Mouse (Mus musculus) right cerebral cortex, postnatal 14 days (tissue): ENCODE measurements around the gene AC153137.1.
"Not testable (repeated sequence)": the region's sequence is repeated elsewhere in the genome, so short reads cannot be mapped to it uniquely, and the experiment has no call there.

Experiments
- DNase-seq: peaks from one replicate; pipeline ENCODE4 v3.0.0; 2022

The AC153137.1 gene

DNA sequence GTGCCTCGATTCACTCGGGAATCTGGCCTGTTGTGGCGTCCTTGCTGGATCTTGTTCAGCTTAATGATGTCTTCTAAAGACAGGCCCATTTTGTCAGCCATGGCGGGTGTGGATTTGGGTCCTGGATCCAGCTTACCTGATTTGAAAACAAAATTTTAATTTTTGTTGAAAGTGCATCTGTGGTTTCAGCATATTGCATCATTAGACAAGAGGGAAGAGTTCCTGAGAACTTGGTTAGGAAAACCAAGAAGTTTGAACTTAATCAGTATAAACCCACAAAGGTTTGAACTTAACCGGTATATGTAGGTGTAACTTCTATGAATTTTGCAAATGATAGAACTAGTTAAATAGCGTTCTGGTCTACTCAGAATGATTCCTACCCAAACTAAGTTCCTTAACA lies at the start of gene AC153137.1:
AC153137.1 (minus strand) TSS at position 101 of the 400 bp plus-strand sequence.
- DNase-seq: not testable (repeated sequence)

- DNase-seq: no peak
Measured at GRCm38 (mm10) chr1:31023173-31023572, 45.4 kb upstream of the AC153137.1 start.

- no peak for DNase-seq
Measured at GRCm38 (mm10) chr1:31019283-31019682, 41.5 kb upstream of the AC153137.1 start.

DNA sequence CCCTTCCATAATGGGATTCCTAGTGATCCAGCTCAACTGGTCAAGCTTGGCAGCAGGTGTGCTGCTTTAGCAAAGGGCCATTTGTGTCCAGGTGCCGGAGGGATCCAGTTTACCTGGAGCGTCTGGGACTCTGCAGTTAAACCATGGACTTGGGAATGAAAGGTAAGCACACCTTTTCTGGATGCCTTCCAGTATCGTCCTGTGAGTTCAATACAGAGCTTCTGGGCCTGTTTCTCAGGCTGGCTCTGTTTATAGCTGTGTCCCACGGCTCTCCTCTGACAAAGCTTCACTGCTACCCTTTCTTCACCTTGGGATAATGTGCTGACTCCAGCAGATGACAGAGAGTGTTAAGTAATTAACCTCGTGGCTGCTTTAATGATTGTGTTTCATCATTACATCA lies 39.6 kb upstream of the AC153137.1 start:
- DNase-seq: no peak

GRCm38 (mm10) chr1:31016068-31016467 lies 38.3 kb upstream of the AC153137.1 start:
- DNase-seq: no peak

DNA sequence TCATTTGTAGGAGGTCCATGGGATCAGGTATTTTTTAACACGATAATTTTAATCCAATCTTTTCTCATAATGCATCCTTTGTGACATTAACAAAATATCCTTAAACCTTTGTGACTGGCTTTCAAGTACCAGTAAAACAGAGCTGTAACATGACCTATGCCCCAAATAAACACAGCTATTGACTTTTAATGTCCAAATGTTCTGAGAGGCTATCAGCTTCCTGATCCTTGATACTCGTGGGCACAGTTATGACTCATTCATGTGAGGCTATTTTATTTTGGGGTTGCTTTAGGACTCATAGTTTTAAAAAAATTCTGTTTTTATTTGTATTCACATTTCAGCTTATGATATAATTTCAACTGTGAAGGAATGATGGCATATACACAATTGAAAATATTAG lies 37.5 kb upstream of the AC153137.1 start:
- no peak for DNase-seq

DNA sequence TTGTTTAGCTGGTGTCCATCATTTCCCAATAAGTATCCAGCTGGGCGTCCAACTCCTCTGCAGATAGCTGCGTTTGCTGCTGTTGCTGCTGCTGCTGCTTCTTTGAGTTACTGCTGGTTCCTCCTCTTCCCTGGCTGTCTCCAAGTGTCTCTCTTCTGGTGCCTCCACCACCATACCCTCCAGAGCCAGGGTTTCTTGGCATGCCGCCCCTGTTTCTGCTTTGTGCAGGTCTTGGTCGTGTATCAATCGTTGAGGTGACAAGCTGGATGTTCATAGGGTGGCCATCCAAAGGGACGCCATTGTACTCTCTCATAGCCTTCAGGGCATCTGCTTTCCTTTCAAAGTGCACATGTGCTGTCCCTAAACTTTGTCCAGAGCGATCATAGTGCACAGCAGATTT lies 529 bp downstream of the AC153137.1 start:
- peak; percentile 7 for DNase-seq

- DNase-seq: no peak
Measured at GRCm38 (mm10) chr1:30951795-30952194, 26.0 kb downstream of the AC153137.1 start.

- DNase-seq: no peak
Measured at GRCm38 (mm10) chr1:30950456-30950835, 27.3 kb downstream of the AC153137.1 start.

DNA sequence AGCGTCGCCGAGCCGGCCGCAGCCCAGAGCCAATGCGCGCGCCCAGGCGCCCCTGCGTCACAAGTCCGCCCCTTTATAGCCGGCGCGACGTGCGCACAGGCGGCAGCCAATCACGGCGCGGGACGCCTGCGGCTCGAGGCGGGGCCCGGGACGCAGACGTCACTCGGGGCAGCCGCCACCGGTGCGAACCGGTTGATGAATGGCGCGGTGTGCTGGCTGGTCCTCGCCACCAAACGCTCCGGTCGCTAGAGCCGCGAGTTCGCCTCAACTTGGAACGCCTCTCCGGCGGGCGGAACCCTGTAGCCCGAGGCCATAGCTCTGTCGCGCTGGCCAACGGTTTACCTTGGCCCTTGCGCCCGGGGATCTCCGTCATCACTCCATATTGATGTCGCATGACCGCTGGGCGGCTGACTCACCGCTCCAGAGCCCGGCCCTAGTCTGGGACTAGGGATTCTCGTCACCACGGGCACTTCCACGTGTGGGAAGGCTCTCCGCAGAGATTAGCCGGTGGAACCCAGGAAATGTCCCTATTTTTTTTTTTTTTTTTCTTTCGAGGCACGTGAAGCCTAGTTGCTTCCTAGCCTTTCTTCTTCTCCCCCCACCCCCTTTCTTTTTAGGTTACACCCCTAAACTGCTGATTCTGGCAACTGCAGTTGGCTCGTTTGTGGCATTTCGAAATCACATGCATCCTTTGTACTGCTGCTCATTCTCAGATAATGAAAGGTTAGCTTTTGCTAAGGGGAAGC lies 27.9 kb downstream of the AC153137.1 start:
- peak; percentile 97 for DNase-seq

DNA sequence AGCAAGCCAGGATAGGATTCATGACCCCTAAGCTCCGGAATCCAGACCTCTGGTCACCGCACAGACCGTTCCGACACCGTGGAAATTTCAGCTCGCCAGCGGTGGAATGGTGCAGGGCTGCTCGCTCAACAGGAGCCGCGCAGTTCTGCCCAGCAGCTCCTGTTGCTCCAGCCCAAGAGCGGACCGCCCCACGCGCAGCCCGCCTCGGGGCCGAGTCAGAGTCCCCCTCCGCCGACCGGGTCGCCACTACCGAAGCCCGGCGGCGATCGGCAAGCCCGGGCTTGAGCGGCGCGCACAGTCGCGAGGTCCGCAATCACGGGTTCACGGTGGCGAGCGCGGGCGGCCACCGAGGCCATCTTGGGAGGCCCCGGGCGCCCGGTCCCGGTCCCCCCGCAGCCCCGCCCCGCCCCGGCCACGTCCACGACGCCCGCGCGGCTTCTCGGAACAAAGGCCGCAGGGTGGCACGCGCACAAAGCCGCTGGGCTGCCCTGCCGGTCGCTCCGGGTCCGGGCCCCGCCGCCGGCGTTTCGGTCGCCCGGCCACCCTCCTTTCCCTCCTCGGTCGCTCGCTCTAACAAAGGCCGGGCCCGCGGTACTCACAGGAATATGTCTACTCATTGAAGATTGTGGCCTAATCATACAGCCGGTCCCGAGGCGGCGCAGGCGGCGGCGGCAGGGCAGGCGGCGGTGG lies 28.7 kb downstream of the AC153137.1 start:
- peak; percentile 50 for DNase-seq

- peak; percentile 18 for DNase-seq
Measured at GRCm38 (mm10) chr1:30948361-30948949, 29.3 kb downstream of the AC153137.1 start.

DNA sequence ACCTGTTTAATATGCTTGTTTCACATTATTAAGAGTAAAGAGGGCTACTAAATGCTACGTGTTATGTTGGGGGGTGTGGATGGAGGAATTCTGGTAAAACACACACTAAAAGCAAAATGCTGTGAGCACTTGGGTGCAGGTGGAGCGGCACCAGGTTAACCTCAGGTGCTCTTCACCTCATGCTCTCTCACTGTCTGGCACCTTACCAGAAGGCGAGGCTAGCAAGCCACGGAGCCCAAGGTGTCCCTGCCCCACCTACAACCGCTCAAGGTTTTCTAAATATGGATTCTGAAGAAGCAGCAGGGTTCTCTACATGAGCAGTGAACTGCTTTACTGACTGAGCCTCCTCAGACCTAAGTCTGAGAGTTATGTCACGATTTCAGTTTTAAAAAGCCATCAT lies 32.6 kb downstream of the AC153137.1 start:
- DNase-seq: no peak

GRCm38 (mm10) chr1:30940571-30940970 lies 37.2 kb downstream of the AC153137.1 start:
- no peak for DNase-seq

DNA sequence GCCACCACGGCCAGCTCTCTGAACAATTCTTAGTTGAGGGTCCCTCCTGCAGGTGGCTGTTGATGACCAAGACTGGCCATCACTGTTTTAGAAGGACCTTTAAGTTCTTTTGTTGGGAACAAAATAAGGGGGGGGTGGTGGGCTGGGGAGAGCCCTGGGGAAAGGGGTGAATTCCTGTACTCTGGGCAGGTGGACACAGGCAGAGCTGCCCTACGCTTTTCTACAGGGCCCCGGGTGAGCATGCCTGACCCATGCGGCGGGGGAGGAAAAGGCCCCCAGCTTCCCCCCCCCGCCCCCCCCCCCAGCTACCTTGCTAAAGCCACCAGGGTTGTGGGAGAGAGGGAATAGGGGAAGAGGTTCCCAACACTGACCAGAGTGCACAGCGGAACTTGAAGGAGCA lies 39.4 kb downstream of the AC153137.1 start:
- DNase-seq: no peak

- no peak for DNase-seq
Measured at GRCm38 (mm10) chr1:30937396-30937965, 40.3 kb downstream of the AC153137.1 start.

GRCm38 (mm10) chr1:30936488-30936887 lies 41.3 kb downstream of the AC153137.1 start:
- no peak for DNase-seq

DNA sequence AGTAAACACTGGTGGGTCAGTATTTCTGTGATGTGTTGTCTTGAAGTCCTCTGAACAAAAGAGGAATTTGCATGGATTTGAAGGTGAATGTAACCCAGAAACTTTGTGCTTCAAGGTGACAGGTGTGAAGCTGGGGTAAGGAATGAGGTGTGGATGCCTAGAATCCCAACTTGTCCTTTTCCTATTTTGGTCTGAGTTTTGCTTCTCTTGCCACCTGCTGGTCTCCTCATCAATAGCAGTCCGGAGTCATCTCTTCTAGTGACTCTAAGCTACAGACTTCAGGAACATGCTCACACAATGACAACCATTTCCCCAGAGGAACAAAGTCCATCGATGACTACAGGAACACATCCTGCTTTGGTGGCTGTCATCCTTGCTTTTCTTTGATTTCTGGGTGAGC lies 46.9 kb downstream of the AC153137.1 start:
- no peak for DNase-seq

- DNase-seq: no peak
Measured at GRCm38 (mm10) chr1:30930194-30930593, 47.6 kb downstream of the AC153137.1 start.
